Mouse (Mus musculus): ENCODE data around the gene Ecel1.

GRCm38 (mm10) chr1:87141550-87141949 is 14.8 kb downstream of the Ecel1 start:
- TF ChIP-seq CTCF (IDR thresholded peaks at IDR 0.05; ENCODE audit: low read depth) (no peak), EP300 (IDR thresholded peaks at IDR 0.05; ENCODE audit: low read depth) (no peak)

Measured in liver, embryonic 14.5 days (tissue).